Mouse (Mus musculus) stomach, postnatal 0 days (tissue): ENCODE data around the gene D17Wsu92e. TPM values are rescaled to one million over a fixed set of nuclear protein-coding genes. Genes with fewer than 3 reads are reported as not detected.

Experiments
- ATAC-seq: fragments of 200-750 bp; cut with Nextera tagmentation; 2 replicates; pipeline ENCODE4 v1.8.0; 2017; ENCODE audit not compliant: low FRiP score, low TSS enrichment
- DNase-seq: peaks from one replicate; pipeline ENCODE4 v3.0.0-alpha.2; 2016; ENCODE audit warnings: low spot score
- H3K27ac ChIP-seq: fragments of 300-500 bp; sonication (generic); replicated peaks from 2 replicates; pipeline ENCODE4 v1.5.1; 2014; ENCODE audit warnings: mild to moderate bottlenecking, control low read depth
- H3K27me3 ChIP-seq: fragments of 300-500 bp; sonication (generic); 2 replicates; pipeline ENCODE4 v1.6.1; 2014; ENCODE audit warnings: low read length; ENCODE audit not compliant: control insufficient read depth, insufficient read depth
- H3K36me3 ChIP-seq: fragments of 300-500 bp; sonication (generic); 2 replicates; pipeline ENCODE4 v1.6.1; 2014; ENCODE audit warnings: low read length, mixed read lengths; ENCODE audit not compliant: control insufficient read depth, insufficient read depth
- H3K4me1 ChIP-seq: fragments of 300-500 bp; sonication (generic); replicated peaks from 2 replicates; pipeline ENCODE4 v1.6.1; 2014; ENCODE audit warnings: antibody characterized with exemption; ENCODE audit not compliant: control insufficient read depth, insufficient read depth
- H3K4me2 ChIP-seq: fragments of 300-500 bp; sonication (generic); replicated peaks from 2 replicates; pipeline ENCODE4 v1.6.1; 2014; ENCODE audit warnings: low read depth, mild to moderate bottlenecking, control low read depth, moderate library complexity
- H3K4me3 ChIP-seq: fragments of 300-500 bp; sonication (generic); 2 replicates; pipeline ENCODE4 v1.5.1; 2014; ENCODE audit warnings: low read depth, low read length, control low read depth
- H3K9ac ChIP-seq: fragments of 300-500 bp; sonication (generic); 2 replicates; pipeline ENCODE4 v1.6.1; 2014; ENCODE audit warnings: mild to moderate bottlenecking, low read length, control low read depth, mixed read lengths
- H3K9me3 ChIP-seq: fragments of 300-500 bp; sonication (generic); 2 replicates; pipeline ENCODE4 v1.6.1; 2016; ENCODE audit warnings: low read length; ENCODE audit not compliant: control insufficient read depth
- CTCF ChIP-seq: IDR thresholded peaks from 2 replicates; pipeline ENCODE4 v1.5.1; 2016; ENCODE audit warnings: antibody characterized with exemption, low read depth, mild to moderate bottlenecking, moderate library complexity
- EP300 ChIP-seq: optimal IDR thresholded peaks from 2 replicates; pipeline ENCODE3; 2016; ENCODE audit warnings: antibody characterized with exemption
- WGBS: fragments of 180-500 bp; shearing (Covaris S2); extraction: QIAGEN DNeasy Blood & Tissue Kit; methylation state at CpG from one replicate; pipeline ENCODE4 v1.1.7; 2014; 5-methylcytosine and 5-hydroxymethylcytosine counted together
- polyA plus RNA-seq: library from polyadenylated mRNA; unstranded; fragments of >200 nt; fragmentation: Nextera tagmentation; extraction: Ambion mirVana; gene quantifications from 2 replicates; pipeline ENCODE4 v1.2.1, GENCODE M21; 2015

The D17Wsu92e gene
- polyA plus RNA-seq, result 23.3 and 25.4 TPM in 2 replicates

DNA sequence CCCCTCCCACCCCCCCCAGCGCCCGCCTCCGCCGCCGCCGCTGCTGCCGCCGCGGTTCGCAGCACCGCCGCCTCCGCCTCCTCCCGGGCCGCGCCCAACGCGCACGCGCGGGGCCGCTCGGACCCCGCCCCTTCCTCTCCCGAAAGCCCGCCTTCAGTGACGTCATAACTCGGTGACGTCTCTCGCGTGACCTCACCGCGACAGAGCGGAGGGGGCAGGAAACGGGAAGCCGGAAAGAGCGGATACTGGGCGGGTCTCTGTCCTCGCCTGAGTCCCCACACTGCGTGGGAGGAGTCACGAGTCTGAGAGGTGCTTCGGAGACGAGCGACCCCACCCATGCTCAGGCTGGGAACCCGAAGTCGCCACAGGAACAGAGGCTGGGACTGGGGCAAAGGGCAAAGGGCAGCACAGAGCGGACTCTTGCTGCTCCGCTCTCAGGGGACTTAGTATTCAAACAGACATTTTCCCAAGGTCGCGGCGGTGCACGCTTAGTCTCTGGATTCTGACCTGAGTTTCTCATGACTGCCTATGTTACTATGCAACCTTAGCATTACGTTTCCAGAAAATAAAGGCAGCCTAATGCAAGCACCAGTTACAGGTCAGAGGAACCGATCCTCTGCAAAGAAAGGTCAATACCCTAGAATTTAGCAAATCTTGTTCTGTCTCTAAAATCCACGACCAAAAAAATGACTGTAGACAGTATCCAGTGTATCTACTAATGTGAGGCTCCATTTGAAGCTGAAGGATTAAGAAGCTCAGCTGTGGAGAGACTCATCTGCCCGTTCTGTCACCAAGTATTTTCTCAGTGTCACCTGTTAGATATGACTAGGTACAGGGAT lies at the start of gene D17Wsu92e:
Gene D17Wsu92e, minus strand, starts transcription at position 81 of the 839 bp plus-strand sequence.
- peak; percentile 99 for DNase-seq
- Histone ChIP-seq H3K4me2 (peak within 1 kb of the TSS; percentile 68), H3K9me3 (no peaks in the 10 kb centered on the region), H3K36me3 (no peaks in the 10 kb centered on the region), H3K4me3 (peak within 1 kb of the TSS; percentile 89), H3K9ac (peak within 1 kb of the TSS; percentile 90), H3K27ac (peak within 1 kb of the TSS; percentile 97), H3K4me1 (no peaks in the 10 kb centered on the region), H3K27me3 (no peaks in the 10 kb centered on the region)
- peak; percentile 96 for ATAC-seq
- TF ChIP-seq EP300 (peak; percentile 60), CTCF (0 out of 2 replicates have a peak, but pooled peaks have one; percentile 8)
- 1% methylated on average over 33 of the region's 56 CpGs for WGBS

GRCm38 (mm10) chr17:27866737-27867136 lies 46.3 kb upstream of the D17Wsu92e start:
- H3K36me3 ChIP-seq, result no peaks in the 10 kb centered on the region
- DNase-seq, result no peak
- WGBS, result 43% methylated on average over 4 of the region's 4 CpGs

DNA sequence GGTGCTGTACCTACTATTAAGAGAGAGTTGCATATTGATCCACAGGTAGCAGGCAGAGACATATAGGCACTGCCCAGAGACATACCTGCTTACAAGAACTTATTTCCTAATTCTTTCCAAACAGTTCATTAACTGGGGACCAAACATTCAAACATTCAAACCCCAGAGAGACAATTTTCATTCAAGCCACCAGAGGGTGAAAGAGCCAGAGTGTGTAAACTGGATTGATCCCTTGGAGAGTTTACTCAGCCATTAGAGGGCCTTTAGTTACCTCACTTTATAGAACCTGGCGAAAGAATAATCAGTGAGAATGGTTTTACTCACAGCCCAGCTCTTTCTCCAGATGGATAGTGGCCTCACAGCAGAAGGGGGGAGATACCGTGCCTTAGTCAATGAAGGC lies 45.0 kb upstream of the D17Wsu92e start:
- TF ChIP-seq EP300 (no peak), CTCF (peak; percentile 53)
- WGBS, result 75% methylated on average over 2 of the region's 2 CpGs
- no peak overlapping the region for H3K4me2 ChIP-seq
- no peak overlapping the region for H3K4me3 ChIP-seq
- no peaks in the 10 kb centered on the region; the same call in 1 of the 2 replicates for H3K4me1 ChIP-seq
- ATAC-seq, result no peak
- no peak for DNase-seq
- no peaks in the 10 kb centered on the region for H3K36me3 ChIP-seq
- no peak overlapping the region for H3K9ac ChIP-seq
- H3K27ac ChIP-seq, result no peak overlapping the region
- H3K27me3 ChIP-seq, result no peaks in the 10 kb centered on the region
- H3K9me3 ChIP-seq, result no peaks in the 10 kb centered on the region

More at GRCm38 (mm10) chr17:27866737-27867136, 46.3 kb upstream of the D17Wsu92e start:
- Histone ChIP-seq H3K4me3 (no peak overlapping the region), H3K27me3 (no peaks in the 10 kb centered on the region), H3K9me3 (no peaks in the 10 kb centered on the region), H3K4me2 (no peak overlapping the region), H3K27ac (no peak overlapping the region), H3K4me1 (no peaks in the 10 kb centered on the region; the same call in 1 of the 2 replicates), H3K9ac (no peak overlapping the region)
- TF ChIP-seq CTCF, result no peak
- TF ChIP-seq EP300, result no peak
- ATAC-seq, result no peak

DNA sequence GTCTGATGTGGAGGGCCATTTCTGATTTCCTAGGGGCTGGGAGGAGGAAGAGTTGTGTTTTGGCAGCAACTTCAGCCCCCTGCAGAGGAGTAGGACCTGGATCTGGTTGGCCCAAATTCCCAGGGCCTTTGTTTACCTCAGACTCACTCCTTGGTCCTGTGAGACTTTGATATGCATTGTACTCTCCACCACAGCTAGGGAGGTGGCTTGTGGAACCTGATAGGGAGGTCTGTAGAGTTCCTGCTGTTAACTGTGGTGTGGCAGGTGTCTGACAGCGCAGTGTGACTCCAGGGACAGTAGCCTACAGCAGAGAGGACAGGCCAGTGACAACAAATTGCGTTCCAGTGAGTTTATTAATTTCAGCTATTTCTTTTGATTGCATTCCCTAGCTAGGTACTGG lies 38.7 kb upstream of the D17Wsu92e start:
- Histone ChIP-seq H3K27me3 (no peaks in the 10 kb centered on the region), H3K4me3 (no peak overlapping the region), H3K9me3 (no peaks in the 10 kb centered on the region), H3K4me1 (peaks cover 11% of the 10 kb centered on the region), H3K36me3 (no peaks in the 10 kb centered on the region), H3K9ac (no peak overlapping the region), H3K27ac (no peak overlapping the region), H3K4me2 (no peak overlapping the region)
- DNase-seq (peak; percentile 28), ATAC-seq (no peak)
- 65% methylated on average over 2 of the region's 2 CpGs for WGBS
- TF ChIP-seq EP300 (no peak), CTCF (no peak)

- Histone ChIP-seq H3K4me1 (peaks cover 11% of the 10 kb centered on the region), H3K4me2 (peak overlapping the region; percentile 88), H3K27me3 (no peaks in the 10 kb centered on the region), H3K9me3 (no peaks in the 10 kb centered on the region), H3K9ac (no peak overlapping the region), H3K36me3 (no peaks in the 10 kb centered on the region), H3K4me3 (peak overlapping the region; percentile 92), H3K27ac (no peak overlapping the region; the same call in 1 of the 2 replicates)
- TF ChIP-seq EP300, result no peak
- no peak for TF ChIP-seq CTCF
- WGBS, result 33% methylated on average over 11 of the region's 11 CpGs
- DNase-seq, result no peak
- no peak for ATAC-seq
Measured at GRCm38 (mm10) chr17:27857649-27858475, 37.4 kb upstream of the D17Wsu92e start.
